Mouse (Mus musculus) CH12F3 (cell line): ENCODE results near the gene Elac2.

Experiments used
- in situ Hi-C: fragments of 300-500 bp; cut with MboI; formaldehyde crosslinking; loops from 2 replicates; pipeline ENCODE4 v1.14.3; 2020; ENCODE audit warnings: low sequenced_read_pairs

The Elac2 gene

GRCm38 (mm10) chr11:65020744-65021143 lies 41.9 kb downstream of the Elac2 start:
- in situ Hi-C loops: no loop called here

- in situ Hi-C loops: no loop called here
Observed at GRCm38 (mm10) chr11:65022771-65023170, 43.9 kb downstream of the Elac2 start.

GRCm38 (mm10) chr11:65028049-65028448 lies 49.2 kb downstream of the Elac2 start:
- in situ Hi-C loops: no loop called here

DNA sequence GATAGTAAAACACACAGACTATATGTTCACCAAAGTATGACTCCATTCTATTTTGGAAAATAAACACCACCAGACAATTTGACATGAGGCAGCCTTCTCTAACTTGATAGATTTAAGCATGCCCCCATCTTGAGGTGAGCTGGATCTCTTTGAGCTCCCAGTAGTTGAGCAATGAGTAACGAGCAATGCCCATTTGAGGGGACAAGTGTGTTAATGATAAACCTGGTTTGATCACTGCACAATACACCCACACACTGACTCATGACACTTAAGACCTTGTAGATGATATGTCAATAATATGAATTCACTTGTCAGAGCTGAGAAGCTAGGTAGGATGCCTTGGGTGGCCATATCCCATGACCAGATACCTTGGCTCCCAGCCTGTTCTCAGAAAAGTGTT lies 51.4 kb downstream of the Elac2 start:
- in situ Hi-C loops: no loop called here

- in situ Hi-C loops: no loop called here
Observed at GRCm38 (mm10) chr11:65032221-65032620, 53.4 kb downstream of the Elac2 start.

- in situ Hi-C loops: no loop called here
Observed at GRCm38 (mm10) chr11:65038996-65039395, 60.2 kb downstream of the Elac2 start.

DNA sequence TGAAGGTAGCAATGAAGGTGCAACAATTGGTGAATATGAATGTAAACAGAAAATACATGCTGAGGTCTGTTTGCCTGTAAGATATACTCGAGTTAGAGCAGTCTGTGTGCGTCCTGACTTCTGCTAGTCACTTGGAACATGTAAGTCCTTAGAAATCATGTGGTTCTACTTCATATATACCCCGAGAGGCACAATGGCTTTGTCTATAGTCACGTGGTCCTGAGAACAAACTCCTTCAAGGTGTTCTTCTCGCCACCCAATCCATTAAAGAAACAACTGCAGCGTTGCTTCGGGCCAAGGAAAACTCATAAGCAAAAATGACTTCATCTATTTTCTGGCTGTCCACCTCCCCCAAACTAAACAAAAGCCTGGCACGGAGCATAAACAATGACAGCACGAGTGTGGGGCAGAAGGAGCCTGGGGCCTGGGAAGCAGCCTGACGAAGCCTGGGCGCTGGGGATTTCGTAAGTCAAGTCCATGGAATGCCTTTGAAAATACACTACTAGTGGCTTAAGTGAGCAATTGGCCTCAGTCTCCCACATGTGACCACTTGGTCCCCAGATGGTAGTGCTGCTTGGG lies 60.8 kb downstream of the Elac2 start:
- in situ Hi-C loops: no loop called here

- in situ Hi-C loops: no loop called here
Observed at GRCm38 (mm10) chr11:65040556-65040955, 61.7 kb downstream of the Elac2 start.

DNA sequence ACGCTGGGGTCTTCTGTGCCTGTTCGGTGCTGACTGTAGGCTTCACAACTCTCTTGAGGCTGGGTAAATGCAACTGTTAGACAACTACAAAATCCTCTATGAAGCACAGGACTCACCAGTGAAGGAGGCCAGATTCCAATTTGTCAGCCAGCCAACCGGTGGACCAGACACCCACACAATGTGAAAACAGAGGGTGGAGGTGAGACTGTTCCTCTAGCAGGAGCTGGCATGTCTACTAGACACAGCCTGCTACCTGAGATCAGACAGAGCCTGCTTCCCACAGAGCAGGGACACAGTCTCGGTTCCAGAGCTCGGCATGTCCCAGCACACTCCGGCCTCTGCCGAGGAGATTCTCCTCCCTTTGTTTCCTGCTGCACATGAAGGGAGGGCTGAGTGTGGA lies 70.3 kb downstream of the Elac2 start:
- in situ Hi-C loops: no loop called here

DNA sequence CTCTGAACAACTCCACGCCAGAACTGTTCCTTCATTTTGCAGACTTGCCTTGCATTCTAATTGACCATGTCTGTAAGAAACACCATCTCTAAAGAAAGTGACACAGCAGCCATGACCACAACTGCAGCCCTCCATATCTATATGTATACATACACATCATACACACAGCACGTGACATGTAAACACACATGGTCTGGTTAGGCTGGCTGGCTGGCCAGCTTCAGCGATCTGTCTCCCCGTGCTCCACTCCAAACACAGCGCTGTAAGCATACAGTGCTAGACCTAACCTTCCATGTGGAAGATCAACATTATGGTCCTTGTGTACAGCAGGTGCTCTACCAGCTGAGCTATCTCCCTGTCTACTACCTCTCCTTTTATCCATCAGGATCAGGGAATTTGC lies 72.0 kb downstream of the Elac2 start:
- in situ Hi-C loops: no loop called here
